Mouse (Mus musculus) CH12.LX (cell line): Measurements from ENCODE around the gene Kndc1. TPM values are rescaled to one million over a fixed set of nuclear protein-coding genes. Genes with fewer than 3 reads are reported as not detected.
A peak's percentile ranks its signal among the peaks of the same experiment; 100 is the strongest.

Experiments used
- DNase-seq: peaks from one replicate; pipeline ENCODE4 v3.0.0-alpha.2; 2013; ENCODE audit errors: extremely low read depth
- H3K27ac ChIP-seq: 2 replicates; pipeline ENCODE4 v1.5.1; 2012; ENCODE audit warnings: low read depth, mild to moderate bottlenecking, control low read depth, moderate library complexity; ENCODE audit not compliant: insufficient read depth
- H3K27me3 ChIP-seq: replicated peaks from 2 replicates; pipeline ENCODE3; 2012; ENCODE audit warnings: inconsistent platforms
- H3K36me3 ChIP-seq, 2 experiments: replicated peaks in 1 of 2; 2 replicates each; pipeline versions ENCODE3 to v1.6.1; 2012; ENCODE audit warnings: inconsistent platforms in 1 of 2, low read length in 1 of 2, mild to moderate bottlenecking in 1 of 2, mixed read lengths in 1 of 2, moderate library complexity in 1 of 2; ENCODE audit not compliant: control insufficient read depth in 1 of 2, insufficient read depth in 1 of 2
- H3K4me1 ChIP-seq, 2 experiments: 2 replicates each; pipeline ENCODE4 v1.6.1; 2012; ENCODE audit warnings: inconsistent platforms in 1 of 2, moderate library complexity in 1 of 2; ENCODE audit not compliant: insufficient read depth in 2 of 2, control insufficient read depth in 1 of 2
- H3K4me2 ChIP-seq: 2 replicates; pipeline ENCODE4 v1.6.1; 2012; ENCODE audit warnings: low read depth, mild to moderate bottlenecking, control low read depth; ENCODE audit not compliant: poor library complexity, insufficient read depth, severe bottlenecking
- H3K4me3 ChIP-seq, 3 experiments: fragments of 150-350 bp in 1 of 3; sonication (generic) in 1 of 3; replicated peaks in 1 of 3; 2 replicates each; pipeline versions ENCODE3 to v1.5.1; 2011 to 2012; ENCODE audit warnings: low read depth in 2 of 3, low read length in 2 of 3, mild to moderate bottlenecking in 2 of 3, moderate library complexity in 2 of 3, control low read depth in 1 of 3, improper control_type of control experiment in 1 of 3, inconsistent platforms in 1 of 3, mixed read lengths in 1 of 3; ENCODE audit not compliant: poor library complexity in 1 of 3
- H3K79me2 ChIP-seq: replicated peaks from 2 replicates; pipeline ENCODE4 v1.6.1; 2012; ENCODE audit warnings: mild to moderate bottlenecking, moderate library complexity; ENCODE audit not compliant: control insufficient read depth, poor library complexity, insufficient read depth, severe bottlenecking; ENCODE audit errors: extremely low read depth
- H3K9ac ChIP-seq: 2 replicates; pipeline ENCODE4 v1.6.1; 2012; ENCODE audit warnings: low read depth, mild to moderate bottlenecking, control low read depth, moderate library complexity; ENCODE audit not compliant: insufficient read depth
- H3K9me3 ChIP-seq: replicated peaks from 2 replicates; pipeline ENCODE3; 2012; ENCODE audit warnings: low read length, inconsistent platforms, mixed read lengths
- BHLHE40 ChIP-seq: IDR thresholded peaks from 2 replicates; pipeline ENCODE4 v1.6.1; 2011; ENCODE audit warnings: mild to moderate bottlenecking, low read depth, low read length, improper control_type of control experiment
- CHD1 ChIP-seq: IDR thresholded peaks from 2 replicates; pipeline ENCODE4 v1.6.1; 2012; ENCODE audit warnings: low read depth, low read length, improper control_type of control experiment, inconsistent platforms
- CHD2 ChIP-seq: IDR thresholded peaks from 2 replicates; pipeline ENCODE4 v1.6.1; 2011; ENCODE audit warnings: low read length, improper control_type of control experiment
- CTCF ChIP-seq, 2 experiments: IDR thresholded peaks in 1 of 2; conservative IDR thresholded peaks in 1 of 2; 2 replicates each; pipeline ENCODE4 v1.5.1; 2011 to 2012; ENCODE audit warnings: low read depth in 2 of 2, low read length in 2 of 2, improper control_type of control experiment in 1 of 2, inconsistent platforms in 1 of 2, mild to moderate bottlenecking in 1 of 2, moderate library complexity in 1 of 2
- E2F4 ChIP-seq: IDR thresholded peaks from 2 replicates; pipeline ENCODE4 v1.6.1; 2011; ENCODE audit warnings: low read depth, low read length, improper control_type of control experiment; ENCODE audit not compliant: insufficient replicate concordance
- EP300 ChIP-seq: IDR thresholded peaks from 2 replicates; pipeline ENCODE4 v1.6.1; 2011; ENCODE audit warnings: low read length, improper control_type of control experiment
- ETS1 ChIP-seq: conservative IDR thresholded peaks from 2 replicates; pipeline ENCODE4 v1.6.1; 2012; ENCODE audit warnings: low read depth, mild to moderate bottlenecking, inconsistent platforms, low read length, improper control_type of control experiment, moderate library complexity
- IRF4 ChIP-seq: IDR thresholded peaks from 2 replicates; pipeline ENCODE4 v1.6.1; 2014; ENCODE audit warnings: low read depth, mild to moderate bottlenecking, inconsistent platforms, low read length, improper control_type of control experiment
- JUN ChIP-seq: IDR thresholded peaks from 2 replicates; pipeline ENCODE4 v1.6.1; 2011; ENCODE audit warnings: low read depth, mild to moderate bottlenecking, low read length, improper control_type of control experiment, moderate library complexity; ENCODE audit not compliant: insufficient read depth
- MAFK ChIP-seq: IDR thresholded peaks from 2 replicates; pipeline ENCODE4 v1.6.1; 2011; ENCODE audit warnings: low read length, improper control_type of control experiment; ENCODE audit not compliant: insufficient replicate concordance
- MAZ ChIP-seq: IDR thresholded peaks from 2 replicates; pipeline ENCODE4 v1.6.1; 2012; ENCODE audit warnings: low read depth, mild to moderate bottlenecking, inconsistent platforms, low read length, improper control_type of control experiment, moderate library complexity
- RCOR1 ChIP-seq: conservative IDR thresholded peaks from 2 replicates; pipeline ENCODE4 v1.6.1; 2012; ENCODE audit warnings: low read depth, mild to moderate bottlenecking, inconsistent platforms, low read length, improper control_type of control experiment
- SIN3A ChIP-seq: IDR thresholded peaks from 2 replicates; pipeline ENCODE4 v1.6.1; 2012; ENCODE audit warnings: low read length, improper control_type of control experiment, inconsistent platforms
- USF1 ChIP-seq: IDR thresholded peaks from 2 replicates; pipeline ENCODE4 v1.6.1; 2014; ENCODE audit warnings: low read depth, mild to moderate bottlenecking, inconsistent platforms, low read length, improper control_type of control experiment
- USF2 ChIP-seq: conservative IDR thresholded peaks from 2 replicates; pipeline ENCODE4 v1.6.1; 2011; ENCODE audit warnings: low read depth, low read length, improper control_type of control experiment
- ZC3H11A ChIP-seq: IDR thresholded peaks from 2 replicates; pipeline ENCODE4 v1.6.1; 2012; ENCODE audit warnings: low read depth, mild to moderate bottlenecking, inconsistent platforms, low read length, improper control_type of control experiment
- ZMIZ1 ChIP-seq: IDR thresholded peaks from 2 replicates; pipeline ENCODE4 v1.6.1; 2012; ENCODE audit warnings: low read depth, mild to moderate bottlenecking, inconsistent platforms, low read length, improper control_type of control experiment
- dilution Hi-C: fragments of 300-500 bp; cut with MboI; formaldehyde crosslinking; loops from 2 replicates; pipeline ENCODE4 v1.14.3; 2020; ENCODE audit warnings: low sequenced_read_pairs; ENCODE audit not compliant: extremely low pct_unique_long_range_greater_than_20kb, extremely low pct_ligation_motif_present
- in situ Hi-C: fragments of 300-500 bp; cut with MboI; formaldehyde crosslinking; loops from 3 replicates; pipeline ENCODE4 v1.14.3; 2019; ENCODE audit warnings: low sequenced_read_pairs, low pct_ligation_motif_present, low pct_unique_long_range_greater_than_20kb, mixed read lengths
- polyA plus RNA-seq: library from polyadenylated mRNA; unstranded; fragments of >175 nt; gene quantifications from 2 replicates; pipeline ENCODE4 v1.2.1, GENCODE M21; 2012; ENCODE audit warnings: low read depth; ENCODE audit not compliant: insufficient read length
- total RNA-seq, 2 experiments: library from RNA; depleted of rRNA; stranded (reverse); fragments of 300-350 nt in 1 of 2; fragments of >200 nt in 1 of 2; gene quantifications; 2 replicates each; pipeline ENCODE4 v1.2.3; 2012 to 2014

The Kndc1 gene
- total and polyA plus RNA-seq, 3 experiments = 2.3 to 5.0 (median 4.0) TPM

DNA sequence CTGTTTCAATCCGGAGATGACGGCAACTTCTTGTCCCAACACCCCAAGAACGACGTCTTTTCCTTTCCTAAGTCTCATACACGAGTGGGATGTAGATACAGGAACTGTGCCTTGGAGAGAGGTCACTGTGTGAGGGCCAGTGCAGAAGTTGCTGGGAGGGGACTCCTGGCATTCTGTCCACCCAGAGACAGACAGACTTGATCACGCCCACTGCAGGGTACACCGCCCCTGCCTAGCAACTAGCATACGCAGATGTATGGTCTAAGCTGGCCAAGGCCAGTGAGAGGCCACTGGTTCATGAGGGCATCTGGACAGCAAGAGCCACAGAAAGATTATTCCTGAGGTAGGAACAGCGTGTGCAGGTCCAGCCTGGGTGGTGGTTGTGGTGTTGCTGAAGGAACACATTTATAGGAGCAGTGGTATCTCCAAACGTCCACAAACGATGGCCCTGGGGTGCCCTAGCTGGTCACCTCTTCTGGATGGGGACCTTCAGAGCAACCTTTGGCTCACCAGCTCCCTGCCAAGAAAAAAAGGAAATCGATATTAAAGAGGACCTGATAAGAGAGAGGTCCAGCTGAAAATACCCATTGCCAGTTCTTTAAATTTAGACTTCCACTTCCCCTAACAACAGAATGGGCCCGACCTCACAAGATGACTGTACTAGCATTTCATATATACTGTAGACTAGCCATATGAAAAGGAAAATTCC is 84.7 kb downstream of the Kndc1 start:
- no peak overlapping the region for H3K27ac ChIP-seq
- TF ChIP-seq IRF4 (no peak), BHLHE40 (no peak)
- TF ChIP-seq, all 38 proteins: peak for 0
- Histone ChIP-seq H3K27me3 (no peaks in the 10 kb centered on the region), H3K36me3 (peaks cover 41 to 53% of the 10 kb centered on the region in 2 experiments), H3K4me3 (no peak overlapping the region), H3K4me1 (peaks cover 7 to 64% of the 10 kb centered on the region in 2 experiments), H3K9ac (no peak overlapping the region), H3K79me2 (no peaks in the 10 kb centered on the region), H3K9me3 (no peaks in the 10 kb centered on the region), H3K4me2 (no peak overlapping the region)
- in situ Hi-C loops (no loop called here), dilution Hi-C loops (no loop called here)
- no peak for DNase-seq

DNA sequence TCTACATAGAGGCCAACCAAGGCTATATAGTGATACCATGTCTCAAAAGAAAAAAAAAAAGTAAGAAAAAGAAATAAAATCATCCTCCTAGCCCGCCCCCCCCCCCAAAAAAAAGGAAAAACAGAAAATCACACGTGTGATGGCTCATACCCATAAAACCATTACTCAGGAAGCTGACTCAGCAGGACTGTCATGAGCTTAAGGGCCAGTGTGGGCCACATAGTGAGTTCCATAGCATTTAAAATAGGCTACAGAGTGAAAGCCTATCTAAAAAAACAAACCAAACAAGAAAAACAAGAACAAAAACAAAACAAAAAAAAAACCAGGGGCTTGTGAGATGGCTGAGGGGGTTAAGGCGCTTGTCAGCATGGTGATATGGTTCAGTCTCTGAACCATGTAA is 86.3 kb downstream of the Kndc1 start:
- Histone ChIP-seq H3K27ac (no peak overlapping the region), H3K4me1 (peaks cover 3 to 58% of the 10 kb centered on the region in 2 experiments; a peak in 3 of 4 replicates), H3K4me2 (no peak overlapping the region), H3K79me2 (no peaks in the 10 kb centered on the region), H3K36me3 (peaks cover 57 to 70% of the 10 kb centered on the region in 2 experiments)
- no peak for DNase-seq
- dilution Hi-C loops = no loop called here
- TF ChIP-seq MAFK (peak; percentile 73; the same call in 1 of the 2 replicates), JUN (no peak)
- TF ChIP-seq, all 38 proteins: peak for 1
- Histone ChIP-seq H3K9ac (no peak overlapping the region), H3K9me3 (no peaks in the 10 kb centered on the region), H3K4me3 (no peak overlapping the region), H3K27me3 (no peaks in the 10 kb centered on the region)
- in situ Hi-C loops = no loop called here

DNA sequence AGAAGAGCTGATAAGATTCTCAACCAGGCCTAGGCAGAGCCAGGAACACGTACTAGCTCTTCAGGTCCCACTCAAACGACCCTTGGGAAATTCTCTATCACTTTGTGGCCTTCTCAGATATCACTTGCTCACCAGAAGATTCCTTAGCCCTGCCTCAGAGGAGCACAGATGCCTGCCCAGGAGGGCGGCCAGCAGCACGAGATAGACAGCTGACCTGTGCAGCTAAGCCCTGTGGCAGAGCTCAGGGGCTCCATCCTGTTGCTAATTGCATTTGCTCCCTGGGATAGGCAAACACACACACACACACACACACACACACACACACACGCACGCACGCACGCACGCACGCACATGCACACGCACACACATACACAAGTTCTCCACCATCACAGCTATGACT is 87.6 kb downstream of the Kndc1 start:
- Histone ChIP-seq H3K9ac (no peak overlapping the region), H3K36me3 (peaks cover 70 to 82% of the 10 kb centered on the region in 2 experiments), H3K27me3 (no peaks in the 10 kb centered on the region), H3K79me2 (no peaks in the 10 kb centered on the region), H3K27ac (no peak overlapping the region), H3K4me2 (no peak overlapping the region), H3K4me3 (no peak overlapping the region), H3K9me3 (no peaks in the 10 kb centered on the region), H3K4me1 (peaks cover 3 to 58% of the 10 kb centered on the region in 2 experiments; a peak in 3 of 4 replicates)
- dilution Hi-C loops = no loop called here
- TF ChIP-seq JUN (no peak), SIN3A (no peak), CHD2 (no peak), MAFK (no peak), ETS1 (no peak), ZMIZ1 (no peak), MAZ (no peak), EP300 (no peak), ZC3H11A (no peak), CTCF (conservative IDR thresholded peaks at IDR 0.05 in 1 of 2, IDR thresholded peaks at IDR 0.05 in 1 of 2; ENCODE audit: low read depth in 2 of 2, low read length in 2 of 2) (no peak), RCOR1 (no peak), CHD1 (no peak), USF1 (no peak), USF2 (no peak), E2F4 (no peak)
- no peak for DNase-seq
- in situ Hi-C loops = no loop called here
